ENCODE assay signal across 8 mouse cellular contexts in genomic region chr7:142060931-142061565, GRCm38 (mm10). TPM values are rescaled to one million over a fixed set of nuclear protein-coding genes. Genes with fewer than 3 reads are reported as not detected.
DNase-seq lines count a peak whose midpoint lies in the region; ATAC-seq and TF ChIP-seq lines count a peak whose summit lies in the region.

Gene Mob2 (minus strand): TSS chr7:142061065.

- peak within 1 kb of the TSS; percentile 91 for H3K27ac ChIP-seq in forebrain, embryonic 10.5 days
- peak within 1 kb of the TSS; percentile 28 to 83; a peak in 2 of 4 replicates for H3K27ac ChIP-seq in heart, embryonic 14.5 days (replicated peaks in 1 of 2; ENCODE audit: control insufficient read depth in 1 of 2, insufficient read depth in 1 of 2, low read depth in 2 of 2, low read length in 2 of 2)
- H3K27ac ChIP-seq in liver, embryonic 11.5 days (ENCODE audit: low read depth, low read length) = peak within 1 kb of the TSS; percentile 65

- peak within 1 kb of the TSS; percentile 76 for H3K4me2 ChIP-seq in heart, embryonic 14.5 days (ENCODE audit: low read length)
- peak within 1 kb of the TSS; percentile 90 for H3K4me2 ChIP-seq in liver, embryonic 11.5 days
- peak within 1 kb of the TSS; percentile 94 for H3K4me2 ChIP-seq in myocyte (ENCODE audit: low read depth)

- TF ChIP-seq POLR2A in myocyte (IDR thresholded peaks at IDR 0.05; ENCODE audit: insufficient read length, low read depth) = peak; percentile 94

- H3K9me3 ChIP-seq in forebrain, embryonic 10.5 days = no peaks in the 10 kb centered on the region
- H3K9me3 ChIP-seq in heart, embryonic 14.5 days (ENCODE audit: control insufficient read depth, low read length) = no peaks in the 10 kb centered on the region
- H3K9me3 ChIP-seq in liver, embryonic 11.5 days (ENCODE audit: control insufficient read depth, low read length) = no peaks in the 10 kb centered on the region

- peak within 1 kb of the TSS; percentile 95 for H3K4me3 ChIP-seq in forebrain, embryonic 10.5 days
- H3K4me3 ChIP-seq in heart, embryonic 14.5 days (ENCODE audit: control insufficient read depth in 1 of 2, insufficient read depth in 1 of 2, low read depth in 1 of 2, low read length in 2 of 2) = peak within 1 kb of the TSS; percentile 78 to 87
- H3K4me3 ChIP-seq in liver, embryonic 11.5 days (ENCODE audit: low read depth, low read length) = peak within 1 kb of the TSS; percentile 87
- peak within 1 kb of the TSS; percentile 46 for H3K4me3 ChIP-seq in myocyte

- H3K9ac ChIP-seq in heart, embryonic 14.5 days (ENCODE audit: low read length) = peak within 1 kb of the TSS; percentile 92
- peak within 1 kb of the TSS; percentile 90 for H3K9ac ChIP-seq in liver, embryonic 11.5 days (ENCODE audit: low read depth, low read length)

- H3ac ChIP-seq in myocyte (ENCODE audit: control insufficient read depth, insufficient read length) = peak within 1 kb of the TSS; percentile 79

- DNase-seq in c-Kit-positive CD71-negative TER-119-negative erythroid progenitor cells, embryonic 14.5 days (ENCODE audit: low read depth) = peak; percentile 64
- DNase-seq in forebrain, embryonic 10.5 days (ENCODE audit: extremely low spot score, low spot score) = peak; percentile 89
- DNase-seq in kidney, postnatal 10 days = peak; percentile 96
- DNase-seq in liver, embryonic 11.5 days (ENCODE audit: low spot score) = peak; percentile 88
- DNase-seq in spleen, postnatal 4 days (ENCODE audit: low spot score in 2 of 2) = peak; percentile 88 to 96

- peaks cover 33% of the 10 kb centered on the region for H3K79me2 ChIP-seq in myocyte (ENCODE audit: control insufficient read depth, insufficient read depth)

- peaks cover 24% of the 10 kb centered on the region for H3K4me1 ChIP-seq in forebrain, embryonic 10.5 days
- H3K4me1 ChIP-seq in heart, embryonic 14.5 days (ENCODE audit: control insufficient read depth in 2 of 2, insufficient read depth in 2 of 2, low read length in 2 of 2) = peaks cover 5 to 31% of the 10 kb centered on the region in 2 experiments
- peaks cover 21% of the 10 kb centered on the region for H3K4me1 ChIP-seq in liver, embryonic 11.5 days (replicated peaks; ENCODE audit: control insufficient read depth, insufficient read depth, low read length)

- WGBS in forebrain, embryonic 10.5 days = under 1% methylated on average over 49 of the region's 49 CpGs
- under 1% methylated on average over 40 of the region's 49 CpGs for WGBS in heart, embryonic 14.5 days
- WGBS in liver, embryonic 11.5 days = under 1% methylated on average over 47 of the region's 49 CpGs

- peaks cover 20% of the 10 kb centered on the region for H3K36me3 ChIP-seq in forebrain, embryonic 10.5 days (replicated peaks)
- H3K36me3 ChIP-seq in heart, embryonic 14.5 days (ENCODE audit: control insufficient read depth, insufficient read depth, low read length) = peaks cover 18% of the 10 kb centered on the region
- no peaks in the 10 kb centered on the region for H3K36me3 ChIP-seq in liver, embryonic 11.5 days (ENCODE audit: control insufficient read depth, insufficient read depth, low read length)
- no peaks in the 10 kb centered on the region for H3K36me3 ChIP-seq in myocyte (ENCODE audit: control insufficient read depth, insufficient read depth)

- peak; percentile 83 for ATAC-seq in CD4-positive, CD25-positive, alpha-beta regulatory T cell, adult 4 months
- peak; percentile 85 for ATAC-seq in heart, embryonic 14.5 days (ENCODE audit: insufficient number of reproducible peaks, insufficient read depth, low FRiP score, low read depth)
- peak; percentile 94 for ATAC-seq in liver, embryonic 11.5 days (replicated peaks; ENCODE audit: low FRiP score)

- no peaks in the 10 kb centered on the region for H3K27me3 ChIP-seq in forebrain, embryonic 10.5 days (ENCODE audit: poor library complexity, severe bottlenecking)
- H3K27me3 ChIP-seq in heart, embryonic 14.5 days (ENCODE audit: control insufficient read depth, insufficient read depth, low read length) = no peaks in the 10 kb centered on the region; the same call in 1 of the 2 replicates
- H3K27me3 ChIP-seq in liver, embryonic 11.5 days (replicated peaks; ENCODE audit: control insufficient read depth, insufficient read depth, low read length) = no peaks in the 10 kb centered on the region
- H3K27me3 ChIP-seq in myocyte (ENCODE audit: control insufficient read depth, insufficient read depth, insufficient read length) = peaks cover 15% of the 10 kb centered on the region

TF ChIP-seq in myocyte, 11 proteins besides CTCF, POLR2A, EP300 and RAD21:
- TF ChIP-seq MYOG (IDR thresholded peaks at IDR 0.05; ENCODE audit: control insufficient read depth in 1 of 3, insufficient read depth in 1 of 3, insufficient read length in 2 of 3, low read depth in 2 of 3) (no peak), POLR2AphosphoS2 (IDR thresholded peaks at IDR 0.05; ENCODE audit: insufficient read length, low read depth) (peak; percentile 90), MYOD1 (IDR thresholded peaks at IDR 0.05; ENCODE audit: control insufficient read depth in 1 of 3, insufficient read length in 2 of 3, low read depth in 2 of 3) (no peak), MAX (IDR thresholded peaks at IDR 0.05; ENCODE audit: low read depth) (no peak), REST (IDR thresholded peaks at IDR 0.05; ENCODE audit: insufficient read depth, insufficient read length) (no peak), USF1 (IDR thresholded peaks at IDR 0.05; ENCODE audit: low read depth) (no peak)

RNA-seq across cellular contexts. Expression of gene Mob2, which starts in this region (rescaled TPM):
- polyA plus RNA-seq in CD4-positive, CD25-positive, alpha-beta regulatory T cell, adult 4 months (2017; shearing (Covaris generic)) = 10 to 100 TPM; 63.0 to 78.7 TPM
- 60.9 and 65.7 TPM in 2 replicates for polyA plus RNA-seq in forebrain, embryonic 10.5 days (2016; fragmentation: Nextera tagmentation; extraction: Ambion mirVana)
- polyA plus RNA-seq in heart, embryonic 14.5 days (2014; fragmentation: Nextera tagmentation; extraction: Ambion mirVana) = 46.8 and 48.9 TPM in 2 replicates
- 63.1 and 67.1 TPM in 2 replicates for polyA plus RNA-seq in liver, embryonic 11.5 days (2014; fragmentation: Nextera tagmentation; extraction: Ambion mirVana)
- 39.2 TPM for polyA plus RNA-seq in myocyte (2012; fragmentation: generic; extraction: Trizol)

Comparison
In these comparisons a context has a peak if more than half of its experiments do, and no peak if none do; other contexts are left out.
1. Peak in every context shown above with its lines: DNase-seq, ATAC-seq, H3K4me3 ChIP-seq and H3K27ac ChIP-seq.